Mouse (Mus musculus): ENCODE measurements around the gene Dolpp1. TPM values are rescaled to one million over a fixed set of nuclear protein-coding genes. Genes with fewer than 3 reads are reported as not detected.
A peak's percentile ranks its signal among the peaks of the same experiment; 100 is the strongest.
"Not testable (repeated sequence)": the region's sequence is repeated elsewhere in the genome, so short reads cannot be mapped to it uniquely, and the experiment has no call there.

Gene Dolpp1
- polyA plus RNA-seq, 1 experiment from 2014 or later: 16.8 TPM

DNA sequence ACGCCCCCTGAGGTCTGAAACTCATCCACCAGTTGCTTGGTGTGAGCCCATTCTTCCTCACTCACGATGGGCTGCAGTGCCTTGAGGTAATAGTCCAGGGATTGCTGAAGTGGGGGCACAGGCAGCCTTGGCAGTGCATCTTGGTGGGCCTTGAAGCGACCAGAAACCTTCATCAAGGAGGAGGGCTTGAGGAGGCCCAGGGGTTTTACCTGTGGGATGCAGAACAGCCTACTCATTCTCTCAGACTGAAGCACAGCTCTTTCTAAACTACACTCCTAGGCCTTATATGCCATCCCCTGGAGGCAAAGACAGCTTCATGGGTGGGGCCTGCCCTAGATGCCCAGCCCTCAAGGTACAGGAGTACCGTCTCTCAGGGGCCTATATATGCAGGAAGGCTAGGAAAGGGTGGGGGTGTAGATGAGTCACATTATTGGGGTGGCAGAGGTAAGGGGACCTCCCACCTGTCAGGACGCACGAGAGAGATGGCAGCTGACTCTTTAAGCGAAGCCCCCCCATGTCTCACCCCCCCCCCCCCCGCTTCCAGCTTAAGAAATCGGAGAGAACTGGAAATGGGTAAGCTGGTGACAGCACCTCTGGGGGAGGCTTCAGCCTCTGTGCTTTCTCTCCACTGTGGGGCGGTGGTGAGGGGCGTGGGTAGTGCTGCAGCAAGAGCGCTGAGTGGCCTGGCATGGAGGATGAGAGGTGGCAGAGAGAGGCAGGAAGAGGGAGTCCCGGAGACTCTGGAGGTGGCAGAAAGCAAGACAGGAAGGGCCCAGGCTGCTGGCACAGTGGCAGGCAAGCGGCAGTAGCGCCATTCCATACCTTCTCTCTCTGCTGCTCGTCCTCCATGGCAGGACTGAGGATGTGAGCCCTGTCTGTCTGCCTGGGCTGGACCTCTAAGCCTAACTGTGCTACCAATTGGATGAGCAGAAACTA, 21.3 kb downstream of the Dolpp1 start:
- Histone ChIP-seq H3K4me1 (ENCODE audit: control insufficient read depth in 2 of 2, insufficient read depth in 2 of 2, low read length in 2 of 2) (peaks cover 27 to 44% of the 10 kb centered on the region in 2 experiments), H3K4me2 (ENCODE audit: low read length) (0 out of 2 replicates have a peak overlapping the region, but pooled peaks have one; percentile 86), H3K9ac (ENCODE audit: low read length) (no peak overlapping the region), H3K27ac (replicated peaks in 1 of 2; ENCODE audit: control insufficient read depth in 1 of 2, insufficient read depth in 1 of 2, low read depth in 2 of 2, low read length in 2 of 2) (no peak overlapping the region), H3K9me3 (ENCODE audit: control insufficient read depth, low read length) (no peaks in the 10 kb centered on the region), H3K36me3 (ENCODE audit: control insufficient read depth, insufficient read depth, low read length) (peaks cover 48% of the 10 kb centered on the region), H3K4me3 (ENCODE audit: control insufficient read depth in 1 of 2, insufficient read depth in 1 of 2, low read depth in 1 of 2, low read length in 2 of 2) (peak overlapping the region in 1 of 2 experiments; percentile 86; a peak in 1 of 4 replicates), H3K27me3 (ENCODE audit: control insufficient read depth, insufficient read depth, low read length) (no peaks in the 10 kb centered on the region)
- no peak for ATAC-seq (ENCODE audit: insufficient number of reproducible peaks, insufficient read depth, low FRiP score, low read depth)
- WGBS: 81% methylated on average over 16 of the region's 16 CpGs

- Histone ChIP-seq H3K9ac (ENCODE audit: low read length) (peak overlapping the region; percentile 95; the same call in 1 of the 2 replicates), H3K9me3 (ENCODE audit: control insufficient read depth, low read length) (no peaks in the 10 kb centered on the region), H3K27ac (replicated peaks in 1 of 2; ENCODE audit: control insufficient read depth in 1 of 2, insufficient read depth in 1 of 2, low read depth in 2 of 2, low read length in 2 of 2) (no peak overlapping the region), H3K27me3 (ENCODE audit: control insufficient read depth, insufficient read depth, low read length) (no peaks in the 10 kb centered on the region), H3K4me3 (ENCODE audit: control insufficient read depth in 1 of 2, insufficient read depth in 1 of 2, low read depth in 1 of 2, low read length in 2 of 2) (peak overlapping the region in 1 of 2 experiments; percentile 86; a peak in 2 of 4 replicates), H3K4me1 (ENCODE audit: control insufficient read depth in 2 of 2, insufficient read depth in 2 of 2, low read length in 2 of 2) (peaks cover 33 to 47% of the 10 kb centered on the region in 2 experiments), H3K4me2 (ENCODE audit: low read length) (peak overlapping the region; percentile 86), H3K36me3 (ENCODE audit: control insufficient read depth, insufficient read depth, low read length) (peaks cover 40% of the 10 kb centered on the region)
- no peak for ATAC-seq (ENCODE audit: insufficient number of reproducible peaks, insufficient read depth, low FRiP score, low read depth)
- WGBS: 87% methylated on average over 4 of the region's 4 CpGs
Measured at GRCm38 (mm10) chr2:30414101-30414500, 22.0 kb downstream of the Dolpp1 start.

DNA sequence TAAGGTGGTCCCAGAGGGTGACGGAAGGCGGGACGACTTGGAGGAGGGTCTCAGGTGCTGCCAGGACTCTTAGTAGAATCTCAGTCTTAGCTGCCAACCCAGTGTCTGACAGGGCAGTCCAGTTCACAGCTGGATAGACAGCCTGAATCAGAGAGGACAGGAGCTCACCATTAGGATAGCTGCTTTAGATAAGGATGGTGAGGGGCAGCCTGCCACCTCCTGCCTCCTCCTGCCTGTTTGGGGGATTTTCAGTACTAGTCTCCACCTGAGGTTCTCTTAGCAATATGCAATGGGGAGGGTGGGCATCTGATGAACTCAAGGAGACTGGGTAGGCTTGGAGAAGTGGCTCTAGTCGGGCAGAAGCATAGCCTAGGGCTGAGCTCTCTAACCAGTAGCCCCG, 22.6 kb downstream of the Dolpp1 start:
- ATAC-seq (ENCODE audit: insufficient number of reproducible peaks, insufficient read depth, low FRiP score, low read depth): no peak
- WGBS: 45% methylated on average over 5 of the region's 5 CpGs
- peak overlapping the region; percentile 95 for H3K9ac ChIP-seq (ENCODE audit: low read length)
- H3K9me3 ChIP-seq (ENCODE audit: control insufficient read depth, low read length): no peaks in the 10 kb centered on the region
- H3K27me3 ChIP-seq (ENCODE audit: control insufficient read depth, insufficient read depth, low read length): no peaks in the 10 kb centered on the region
- H3K4me1 ChIP-seq (ENCODE audit: control insufficient read depth in 2 of 2, insufficient read depth in 2 of 2, low read length in 2 of 2): peaks cover 29 to 49% of the 10 kb centered on the region in 2 experiments
- H3K36me3 ChIP-seq (ENCODE audit: control insufficient read depth, insufficient read depth, low read length): peaks cover 34% of the 10 kb centered on the region
- peak overlapping the region; percentile 86 to 88 for H3K4me3 ChIP-seq (ENCODE audit: control insufficient read depth in 1 of 2, insufficient read depth in 1 of 2, low read depth in 1 of 2, low read length in 2 of 2)
- peak overlapping the region in 1 of 2 experiments; percentile 97; a peak in 2 of 4 replicates for H3K27ac ChIP-seq (replicated peaks in 1 of 2; ENCODE audit: control insufficient read depth in 1 of 2, insufficient read depth in 1 of 2, low read depth in 2 of 2, low read length in 2 of 2)
- peak overlapping the region; percentile 86 for H3K4me2 ChIP-seq (ENCODE audit: low read length)

GRCm38 (mm10) chr2:30415157-30415935, 23.3 kb downstream of the Dolpp1 start, which contains the start of gene Crat:
Gene Crat (minus strand): TSS chr2:30415813.
- H3K36me3 ChIP-seq (ENCODE audit: control insufficient read depth, insufficient read depth, low read length): peaks cover 27% of the 10 kb centered on the region
- ATAC-seq (ENCODE audit: insufficient number of reproducible peaks, insufficient read depth, low FRiP score, low read depth): peak; percentile 90
- peaks cover 26 to 45% of the 10 kb centered on the region in 2 experiments for H3K4me1 ChIP-seq (ENCODE audit: control insufficient read depth in 2 of 2, insufficient read depth in 2 of 2, low read length in 2 of 2)
- no peaks in the 10 kb centered on the region for H3K9me3 ChIP-seq (ENCODE audit: control insufficient read depth, low read length)
- WGBS: 1% methylated on average over 58 of the region's 58 CpGs
- no peaks in the 10 kb centered on the region for H3K27me3 ChIP-seq (ENCODE audit: control insufficient read depth, insufficient read depth, low read length)
- H3K27ac ChIP-seq (replicated peaks in 1 of 2; ENCODE audit: control insufficient read depth in 1 of 2, insufficient read depth in 1 of 2, low read depth in 2 of 2, low read length in 2 of 2): peak within 1 kb of the TSS; percentile 95 to 97
- peak within 1 kb of the TSS; percentile 95 for H3K9ac ChIP-seq (ENCODE audit: low read length)
- H3K4me3 ChIP-seq (ENCODE audit: control insufficient read depth in 1 of 2, insufficient read depth in 1 of 2, low read depth in 1 of 2, low read length in 2 of 2): peak within 1 kb of the TSS; percentile 86 to 88
- H3K4me2 ChIP-seq (ENCODE audit: low read length): peak within 1 kb of the TSS; percentile 86

DNA sequence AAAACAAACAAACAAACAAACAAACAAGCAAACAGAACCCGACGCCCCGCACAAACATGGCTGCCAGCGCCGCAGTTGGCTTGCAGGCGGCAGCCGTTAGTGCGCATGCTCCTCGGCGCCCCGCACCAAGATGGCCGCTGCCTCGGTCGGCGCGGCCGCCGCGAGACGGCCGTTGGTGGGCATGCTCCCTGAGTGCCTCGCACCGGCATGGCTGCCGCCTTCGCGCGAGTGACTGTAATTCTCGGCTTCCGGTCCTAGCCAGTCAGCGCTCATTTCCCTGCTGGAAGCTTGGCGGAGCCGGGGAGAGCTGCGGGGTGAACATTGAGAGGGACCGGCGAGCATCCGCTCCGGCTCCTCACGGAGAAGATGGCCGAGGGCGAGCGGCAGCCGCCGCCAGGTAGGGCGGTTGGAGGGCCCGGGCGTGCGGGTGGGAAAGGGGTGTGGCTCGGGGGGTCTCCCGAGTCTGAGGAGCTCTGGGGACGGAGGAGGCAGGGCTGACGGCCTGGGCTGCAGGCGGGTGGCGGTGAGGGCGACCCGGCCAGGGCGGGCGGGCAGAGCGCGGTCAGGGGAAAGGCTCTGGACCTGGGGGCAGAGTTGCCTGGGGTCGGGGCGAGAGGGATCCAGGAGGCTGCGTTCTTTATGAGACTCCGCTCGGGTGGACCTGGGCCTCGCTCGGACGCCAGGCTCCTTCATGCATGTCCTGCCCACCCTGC, 24.0 kb downstream of the Dolpp1 start, which contains the start of gene Ptpa:
Gene Ptpa (plus strand): TSS at position 104 of the 713 bp plus-strand sequence.
- Histone ChIP-seq H3K9ac (ENCODE audit: low read length) (peak within 1 kb of the TSS; percentile 95), H3K27ac (replicated peaks in 1 of 2; ENCODE audit: control insufficient read depth in 1 of 2, insufficient read depth in 1 of 2, low read depth in 2 of 2, low read length in 2 of 2) (peak within 1 kb of the TSS; percentile 95 to 97), H3K4me2 (ENCODE audit: low read length) (peak within 1 kb of the TSS; percentile 86), H3K4me1 (ENCODE audit: control insufficient read depth in 2 of 2, insufficient read depth in 2 of 2, low read length in 2 of 2) (peaks cover 26 to 41% of the 10 kb centered on the region in 2 experiments), H3K9me3 (ENCODE audit: control insufficient read depth, low read length) (no peaks in the 10 kb centered on the region), H3K27me3 (ENCODE audit: control insufficient read depth, insufficient read depth, low read length) (no peaks in the 10 kb centered on the region), H3K4me3 (ENCODE audit: control insufficient read depth in 1 of 2, insufficient read depth in 1 of 2, low read depth in 1 of 2, low read length in 2 of 2) (peak within 1 kb of the TSS; percentile 86 to 88), H3K36me3 (ENCODE audit: control insufficient read depth, insufficient read depth, low read length) (peaks cover 20% of the 10 kb centered on the region)
- under 1% methylated on average over 67 of the region's 67 CpGs for WGBS
- ATAC-seq (ENCODE audit: insufficient number of reproducible peaks, insufficient read depth, low FRiP score, low read depth): peak; percentile 83

- Histone ChIP-seq H3K27ac (replicated peaks in 1 of 2; ENCODE audit: control insufficient read depth in 1 of 2, insufficient read depth in 1 of 2, low read depth in 2 of 2, low read length in 2 of 2) (peak overlapping the region; percentile 95 to 97), H3K4me1 (ENCODE audit: control insufficient read depth in 2 of 2, insufficient read depth in 2 of 2, low read length in 2 of 2) (peaks cover 26 to 40% of the 10 kb centered on the region in 2 experiments), H3K4me2 (ENCODE audit: low read length) (peak overlapping the region; percentile 86), H3K9ac (ENCODE audit: low read length) (peak overlapping the region; percentile 95), H3K4me3 (ENCODE audit: control insufficient read depth in 1 of 2, insufficient read depth in 1 of 2, low read depth in 1 of 2, low read length in 2 of 2) (peak overlapping the region; percentile 86 to 88), H3K9me3 (ENCODE audit: control insufficient read depth, low read length) (no peaks in the 10 kb centered on the region), H3K36me3 (ENCODE audit: control insufficient read depth, insufficient read depth, low read length) (peaks cover 17% of the 10 kb centered on the region), H3K27me3 (ENCODE audit: control insufficient read depth, insufficient read depth, low read length) (no peaks in the 10 kb centered on the region)
- WGBS: under 1% methylated on average over 7 of the region's 7 CpGs
- ATAC-seq (ENCODE audit: insufficient number of reproducible peaks, insufficient read depth, low FRiP score, low read depth): no peak
Measured at GRCm38 (mm10) chr2:30416649-30416965, 24.6 kb downstream of the Dolpp1 start.

DNA sequence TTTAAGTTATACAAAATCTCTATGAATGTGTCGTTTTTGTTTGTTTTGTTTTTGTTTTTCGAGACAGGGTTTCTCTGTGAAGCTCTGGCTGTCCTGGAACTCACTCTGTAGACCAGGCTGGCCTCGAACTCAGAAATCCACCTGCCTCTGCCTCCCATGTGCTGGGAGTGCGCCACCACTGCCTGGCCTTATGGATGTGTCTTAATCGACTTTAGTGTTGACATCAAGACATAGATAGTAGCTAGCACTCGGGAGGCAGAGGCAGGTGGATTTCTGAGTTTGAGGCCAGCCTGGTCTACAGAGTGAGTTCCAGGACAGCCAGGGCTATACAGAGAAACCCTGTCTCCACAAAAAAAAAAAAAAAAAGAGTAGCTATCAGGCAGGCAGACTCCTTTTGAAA, 25.1 kb downstream of the Dolpp1 start:
- Histone ChIP-seq H3K4me2 (ENCODE audit: low read length) (peak overlapping the region; percentile 86), H3K27ac (replicated peaks in 1 of 2; ENCODE audit: control insufficient read depth in 1 of 2, insufficient read depth in 1 of 2, low read depth in 2 of 2, low read length in 2 of 2) (peak overlapping the region in 1 of 2 experiments; percentile 97; a peak in 1 of 4 replicates), H3K36me3 (ENCODE audit: control insufficient read depth, insufficient read depth, low read length) (peaks cover 11% of the 10 kb centered on the region), H3K4me1 (ENCODE audit: control insufficient read depth in 2 of 2, insufficient read depth in 2 of 2, low read length in 2 of 2) (peaks cover 26 to 40% of the 10 kb centered on the region in 2 experiments), H3K9ac (ENCODE audit: low read length) (peak overlapping the region; percentile 95)
- H3K27me3 ChIP-seq (ENCODE audit: control insufficient read depth, insufficient read depth, low read length); H3K4me3 ChIP-seq (ENCODE audit: control insufficient read depth in 1 of 2, insufficient read depth in 1 of 2, low read depth in 1 of 2, low read length in 2 of 2); H3K9me3 ChIP-seq (ENCODE audit: control insufficient read depth, low read length); ATAC-seq (ENCODE audit: insufficient number of reproducible peaks, insufficient read depth, low FRiP score, low read depth): not testable (repeated sequence)
- 67% methylated on average over 6 of the region's 6 CpGs for WGBS

Data from heart, embryonic 14.5 days (tissue).